Mouse (Mus musculus) liver, embryonic 14.5 days (tissue): ENCODE measurements around the gene Spns3.

Source experiments
- CTCF ChIP-seq: IDR thresholded peaks from 2 replicates; pipeline ENCODE4 v1.5.1; 2016; ENCODE audit warnings: antibody characterized with exemption, low read depth, control low read depth
- EP300 ChIP-seq: IDR thresholded peaks from 2 replicates; pipeline ENCODE4 v1.6.1; 2016; ENCODE audit warnings: antibody characterized with exemption, low read depth

DNA sequence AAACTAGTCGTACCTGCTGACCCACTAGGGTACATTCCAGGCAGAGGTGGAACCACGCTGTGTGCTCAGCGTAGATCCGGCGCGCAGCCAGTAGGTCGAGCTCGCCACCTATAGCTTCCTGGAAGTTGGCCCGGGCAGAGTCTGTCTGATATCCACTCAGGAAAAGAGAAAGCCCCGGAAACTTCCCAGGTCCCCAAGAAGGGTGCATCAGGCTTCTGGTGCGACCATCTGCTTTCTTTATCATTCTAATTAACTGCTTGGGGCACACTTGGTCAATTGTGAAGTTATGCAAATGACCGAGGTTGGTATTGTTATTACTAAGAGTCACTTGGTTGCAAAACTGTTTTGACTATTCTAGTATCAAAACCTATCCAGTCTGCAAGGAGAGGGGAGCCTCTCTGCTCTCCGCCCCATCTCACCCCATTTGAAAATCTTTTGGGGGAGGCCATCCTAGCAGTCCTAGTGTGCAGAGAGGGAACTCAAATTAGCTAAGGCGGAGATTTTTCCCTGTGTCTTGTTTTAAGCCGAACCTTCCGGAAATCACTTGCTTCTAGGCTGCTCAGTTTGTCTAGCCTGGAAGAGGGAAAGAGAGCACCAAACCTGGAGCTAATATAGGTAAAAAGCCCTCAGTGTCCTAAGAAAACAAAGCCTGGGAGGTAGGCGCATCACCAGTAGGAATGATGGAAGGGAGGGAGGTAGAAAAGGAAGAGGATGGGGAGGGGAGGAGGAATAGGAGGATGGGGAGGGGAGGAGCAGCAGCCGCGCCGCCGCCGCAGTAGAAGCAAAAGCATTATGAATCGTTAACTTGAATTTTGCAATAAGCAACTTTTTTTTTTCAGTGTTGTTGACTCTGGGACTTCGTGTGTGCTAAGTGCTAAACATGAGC, 26.4 kb upstream of the Spns3 start:
- TF ChIP-seq CTCF, result peak; percentile 42
- TF ChIP-seq EP300, result no peak
